Mouse (Mus musculus): ENCODE data around the gene Tspan33.

DNA sequence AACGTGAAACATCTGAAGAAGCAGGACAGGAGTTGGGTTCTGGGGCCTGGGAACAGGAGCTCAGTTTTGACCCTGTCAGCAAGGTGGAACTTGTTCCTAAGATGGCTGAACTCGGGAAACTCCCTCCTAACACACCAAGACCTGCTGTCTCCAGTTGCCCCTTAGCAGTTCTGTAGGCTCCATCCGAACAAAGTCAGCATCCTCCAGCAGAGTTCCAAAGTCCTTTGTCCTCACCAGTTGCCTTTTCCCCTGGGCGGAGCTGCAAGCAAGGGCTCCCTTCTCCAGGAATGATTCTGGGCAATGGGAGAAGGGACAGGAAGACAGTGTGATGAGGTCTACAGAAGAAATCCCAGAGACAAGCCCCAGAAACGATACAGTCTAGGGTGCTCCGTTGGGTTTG, 26.8 kb upstream of the Tspan33 start:
- TF ChIP-seq ZNF384 (IDR thresholded peaks at IDR 0.05; ENCODE audit: low read depth, low read length) = no peak
- TF ChIP-seq CHD2 (IDR thresholded peaks at IDR 0.05; ENCODE audit: low read depth, low read length) = no peak
